27 mouse cellular contexts compared by ENCODE assay signal in the genomic region with DNA sequence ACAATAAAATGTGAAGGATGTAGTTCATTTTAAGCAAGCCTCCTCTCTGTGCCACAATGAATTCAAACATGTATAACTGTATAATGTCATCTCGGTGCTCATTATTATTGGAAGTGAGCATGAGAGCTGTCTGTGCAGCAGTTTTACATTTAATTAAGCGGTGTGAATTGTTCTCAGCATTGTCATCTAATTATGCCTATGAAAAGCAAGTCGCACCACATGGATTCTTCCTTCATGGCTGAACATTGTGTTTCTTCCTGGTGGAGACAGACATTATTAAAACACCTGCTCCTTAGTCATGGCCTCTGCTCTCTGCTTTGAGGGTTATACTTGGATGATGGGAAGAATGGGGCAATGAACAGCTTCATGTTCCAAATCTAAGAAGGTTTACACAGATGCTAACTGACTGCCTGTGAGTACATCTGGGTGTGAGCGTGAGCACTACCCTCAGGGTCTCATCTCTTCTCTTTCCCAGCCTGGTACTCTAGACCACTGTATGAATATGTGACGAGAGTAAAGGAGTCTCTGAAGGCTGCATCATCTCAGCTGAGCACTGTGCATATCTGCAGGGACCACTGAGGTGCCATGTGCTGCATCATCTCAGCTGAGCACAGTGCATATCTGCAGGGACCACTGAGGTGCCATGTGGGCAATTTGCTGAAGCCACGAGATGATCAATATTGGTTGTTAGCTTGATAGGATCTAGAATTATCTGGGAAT.
DNase-seq lines count a peak whose midpoint lies in the region; ATAC-seq lines count a peak whose summit lies in the region.
"Had no signal": no experiment of that assay in that cellular context is flagged by ENCODE, and none has a peak within 500 bp of the region (broad histone marks: within the 10 kb centered on the region; RNA-seq: fewer than 3 reads in every experiment).

No protein-coding gene starts in this region.

- H3K27ac ChIP-seq in forebrain, embryonic 11.5 days (ENCODE audit: low read depth, low read length), result no peak overlapping the region
- H3K27ac ChIP-seq in forebrain, embryonic 10.5 days, result no peak overlapping the region
- H3K27ac ChIP-seq in neural tube, embryonic 12.5 days, result no peak overlapping the region
- H3K27ac ChIP-seq in hindbrain, embryonic 16.5 days (ENCODE audit: low read depth, low read length), result no peak overlapping the region
- H3K27ac ChIP-seq: heart, adult 2 months; heart, embryonic 15.5 days; kidney, embryonic 15.5 days; limb, embryonic 10.5 days; stomach, embryonic 15.5 days had no signal

- no peaks in the 10 kb centered on the region for H3K36me3 ChIP-seq in forebrain, embryonic 11.5 days (ENCODE audit: control insufficient read depth, insufficient read depth, low read length)
- no peaks in the 10 kb centered on the region for H3K36me3 ChIP-seq in forebrain, embryonic 10.5 days (replicated peaks)
- H3K36me3 ChIP-seq in neural tube, embryonic 12.5 days, result no peaks in the 10 kb centered on the region
- no peaks in the 10 kb centered on the region for H3K36me3 ChIP-seq in hindbrain, embryonic 16.5 days (ENCODE audit: control insufficient read depth, insufficient read depth, low read length)
- H3K36me3 ChIP-seq: heart, embryonic 15.5 days; kidney, embryonic 15.5 days; limb, embryonic 10.5 days; stomach, embryonic 15.5 days had no signal

- no peak overlapping the region for H3K4me2 ChIP-seq in forebrain, embryonic 11.5 days (ENCODE audit: low read depth, low read length, severe bottlenecking)
- H3K4me2 ChIP-seq in neural tube, embryonic 12.5 days (replicated peaks), result no peak overlapping the region
- no peak overlapping the region for H3K4me2 ChIP-seq in hindbrain, embryonic 16.5 days (ENCODE audit: low read length)
- H3K4me2 ChIP-seq: heart, embryonic 15.5 days; kidney, embryonic 15.5 days; liver, embryonic 11.5 days; stomach, embryonic 15.5 days had no signal

- H3K4me1 ChIP-seq in forebrain, embryonic 11.5 days (replicated peaks; ENCODE audit: control insufficient read depth, insufficient read depth, low read length), result no peaks in the 10 kb centered on the region
- no peaks in the 10 kb centered on the region for H3K4me1 ChIP-seq in forebrain, embryonic 10.5 days
- H3K4me1 ChIP-seq in neural tube, embryonic 12.5 days, result no peaks in the 10 kb centered on the region
- no peaks in the 10 kb centered on the region for H3K4me1 ChIP-seq in hindbrain, embryonic 16.5 days (ENCODE audit: control insufficient read depth, insufficient read depth, low read depth, low read length)
- H3K4me1 ChIP-seq: heart, embryonic 15.5 days; kidney, embryonic 15.5 days; limb, embryonic 10.5 days; stomach, embryonic 15.5 days had no signal

- DNase-seq in forebrain, embryonic 11.5 days (ENCODE audit: low spot score), result no peak
- DNase-seq in forebrain, embryonic 10.5 days (ENCODE audit: extremely low spot score, low spot score), result no peak
- DNase-seq in neural tube, embryonic 10.5 days (ENCODE audit: extremely low spot score, low spot score), result no peak
- DNase-seq in retina, postnatal 1 day, result peak; percentile 66
- DNase-seq in cerebellum, adult 18-20 months, result no peak
- no peak for DNase-seq in lung, adult 18-20 months
- DNase-seq: adrenal gland, postnatal 25 days; cerebellum, adult 8-10 months; gastrocnemius, postnatal 25 days; heart, adult 2 months; heart, postnatal 4 days; kidney, postnatal 4 days; layer of hippocampus, adult 9-11 months; lung, adult 2 months; right cerebral cortex, postnatal 14 days; spleen, adult 18-20 months; thymus, adult 2 months had no signal

- 84% methylated on average over 6 of the region's 6 CpGs for WGBS in forebrain, embryonic 11.5 days
- 87% methylated on average over 6 of the region's 6 CpGs for WGBS in forebrain, embryonic 10.5 days
- whole genome bisulfite sequencing in neural tube, embryonic 12.5 days, result 80% methylated on average over 6 of the region's 6 CpGs
- 54% methylated on average over 6 of the region's 6 CpGs for WGBS in hindbrain, embryonic 16.5 days

- H3K27me3 ChIP-seq in forebrain, embryonic 11.5 days (ENCODE audit: control insufficient read depth, insufficient read depth, low read length), result no peaks in the 10 kb centered on the region
- H3K27me3 ChIP-seq in forebrain, embryonic 10.5 days (ENCODE audit: poor library complexity, severe bottlenecking), result no peaks in the 10 kb centered on the region
- no peaks in the 10 kb centered on the region for H3K27me3 ChIP-seq in neural tube, embryonic 12.5 days (replicated peaks)
- H3K27me3 ChIP-seq in hindbrain, embryonic 16.5 days (replicated peaks; ENCODE audit: control insufficient read depth, insufficient read depth, low read length), result no peaks in the 10 kb centered on the region
- H3K27me3 ChIP-seq: heart, embryonic 15.5 days; kidney, embryonic 15.5 days; stomach, embryonic 15.5 days had no signal

- no peak overlapping the region for H3K4me3 ChIP-seq in forebrain, embryonic 11.5 days (ENCODE audit: low read depth, low read length)
- no peak overlapping the region for H3K4me3 ChIP-seq in forebrain, embryonic 10.5 days
- no peak overlapping the region for H3K4me3 ChIP-seq in neural tube, embryonic 12.5 days
- no peak overlapping the region for H3K4me3 ChIP-seq in hindbrain, embryonic 16.5 days (ENCODE audit: low read length)
- H3K4me3 ChIP-seq: heart, adult 2 months; heart, embryonic 15.5 days; kidney, embryonic 15.5 days; limb, embryonic 10.5 days; stomach, embryonic 15.5 days had no signal

- H3K9me3 ChIP-seq in forebrain, embryonic 11.5 days (ENCODE audit: control insufficient read depth, low read length), result no peaks in the 10 kb centered on the region
- no peaks in the 10 kb centered on the region for H3K9me3 ChIP-seq in forebrain, embryonic 10.5 days
- no peaks in the 10 kb centered on the region for H3K9me3 ChIP-seq in neural tube, embryonic 12.5 days
- H3K9me3 ChIP-seq in hindbrain, embryonic 16.5 days (ENCODE audit: control insufficient read depth, low read length), result no peaks in the 10 kb centered on the region
- H3K9me3 ChIP-seq: heart, embryonic 15.5 days; kidney, embryonic 15.5 days; limb, embryonic 10.5 days; stomach, embryonic 15.5 days had no signal

- no peak overlapping the region for H3K9ac ChIP-seq in forebrain, embryonic 11.5 days (ENCODE audit: low read length)
- H3K9ac ChIP-seq in neural tube, embryonic 12.5 days, result no peak overlapping the region
- no peak overlapping the region for H3K9ac ChIP-seq in hindbrain, embryonic 16.5 days (ENCODE audit: low read depth, low read length)
- H3K9ac ChIP-seq: heart, embryonic 15.5 days; kidney, embryonic 15.5 days; stomach, embryonic 15.5 days had no signal

- peak; percentile 53 for ATAC-seq in forebrain, embryonic 11.5 days (replicated peaks; ENCODE audit: low FRiP score)
- peak; percentile 44 for ATAC-seq in neural tube, embryonic 12.5 days (ENCODE audit: low FRiP score, low read depth)
- ATAC-seq in hindbrain, embryonic 16.5 days, result peak; percentile 56
- ATAC-seq: activated CD4-positive, CD25-positive, alpha-beta regulatory T cell, adult 4 months; CD4-positive, CD25-positive, alpha-beta regulatory T cell, adult 4 months; intestine, embryonic 16.5 days had no signal
